Mouse (Mus musculus): ENCODE data around the gene Ttc28. TPM values are rescaled to one million over a fixed set of nuclear protein-coding genes. Genes with fewer than 3 reads are reported as not detected.

Gene Ttc28
- total RNA-seq, 2 experiments from 2014 or later, result 13.5 to 15.3 TPM

GRCm38 (mm10) chr5:111181204-111181912 lies 301.8 kb downstream of the Ttc28 start:
- no peak for DNase-seq
- intact Hi-C loops (cut with DNase I), result no loop called here

GRCm38 (mm10) chr5:111186600-111186999 lies 307.0 kb downstream of the Ttc28 start:
- no peak for DNase-seq
- intact Hi-C loops (cut with DNase I), result no loop called here

GRCm38 (mm10) chr5:111191972-111192371 lies 312.4 kb downstream of the Ttc28 start:
- intact Hi-C loops (cut with DNase I), result no loop called here
- no peak for DNase-seq

- intact Hi-C loops (cut with DNase I), result no loop called here
- DNase-seq, result no peak
These were observed 315.2 kb downstream of the Ttc28 start for GRCm38 (mm10) chr5:111194829-111195228.

GRCm38 (mm10) chr5:111195488-111196485 lies 316.2 kb downstream of the Ttc28 start:
- DNase-seq, result no peak
- intact Hi-C loops (cut with DNase I), result no loop called here

GRCm38 (mm10) chr5:111197727-111198126 lies 318.1 kb downstream of the Ttc28 start:
- DNase-seq, result no peak
- intact Hi-C loops (cut with DNase I), result no loop called here

GRCm38 (mm10) chr5:111200167-111200840 lies 320.7 kb downstream of the Ttc28 start:
- DNase-seq, result no peak
- intact Hi-C loops (cut with DNase I), result no loop called here

GRCm38 (mm10) chr5:111200915-111201610 lies 321.5 kb downstream of the Ttc28 start:
- DNase-seq, result peak in 1 of 2 experiments; percentile 28
- intact Hi-C loops (cut with DNase I), result no loop called here

GRCm38 (mm10) chr5:111204221-111204620 lies 324.6 kb downstream of the Ttc28 start:
- DNase-seq, result no peak
- intact Hi-C loops (cut with DNase I), result no loop called here

- intact Hi-C loops (cut with DNase I), result loop anchor here (5.0 kb wide), 1 partner anchor 368 kb away; the partner anchor contains the start of genes Chek2 and Hscb
- no peak for DNase-seq
These were observed 325.5 kb downstream of the Ttc28 start for GRCm38 (mm10) chr5:111204976-111205586.

- DNase-seq, result no peak
- intact Hi-C loops (cut with DNase I), result loop anchor here (5.0 kb wide), 1 partner anchor 369 kb away; the partner anchor contains the start of genes Chek2 and Hscb
These were observed 326.2 kb downstream of the Ttc28 start for GRCm38 (mm10) chr5:111205817-111206216.

GRCm38 (mm10) chr5:111207924-111208659 lies 328.5 kb downstream of the Ttc28 start:
- DNase-seq, result peak; percentile 39 to 47
- intact Hi-C loops (cut with DNase I), result loop anchor here (1.0 to 5.0 kb wide), 4 partner anchors 49 to 371 kb away; partner anchors contain the start of genes Chek2 and Hscb

GRCm38 (mm10) chr5:111208660-111208969 lies 329.0 kb downstream of the Ttc28 start:
- peak; percentile 49 to 59 for DNase-seq
- intact Hi-C loops (cut with DNase I), result loop anchor here (1.0 to 5.0 kb wide), 4 partner anchors 49 to 371 kb away; partner anchors contain the start of genes Chek2 and Hscb

- intact Hi-C loops (cut with DNase I), result no loop called here
- no peak for DNase-seq
These were observed 334.4 kb downstream of the Ttc28 start for GRCm38 (mm10) chr5:111213935-111214450.

- intact Hi-C loops (cut with DNase I), result no loop called here
- no peak for DNase-seq
These were observed 335.3 kb downstream of the Ttc28 start for GRCm38 (mm10) chr5:111214890-111215289.

GRCm38 (mm10) chr5:111215722-111216121 lies 336.1 kb downstream of the Ttc28 start:
- DNase-seq, result no peak
- intact Hi-C loops (cut with DNase I), result no loop called here

- DNase-seq, result no peak
- intact Hi-C loops (cut with DNase I), result no loop called here
These were observed 336.6 kb downstream of the Ttc28 start for GRCm38 (mm10) chr5:111216166-111216565.

GRCm38 (mm10) chr5:111217447-111218110 lies 338.0 kb downstream of the Ttc28 start:
- no peak for DNase-seq
- intact Hi-C loops (cut with DNase I), result no loop called here

All from heart, postnatal 36 days (tissue).